Mouse (Mus musculus) forebrain, embryonic 14.5 days (tissue): ENCODE measurements around the gene Tep1. TPM values are rescaled to one million over a fixed set of nuclear protein-coding genes. Genes with fewer than 3 reads are reported as not detected.
"Not testable (repeated sequence)": the region's sequence is repeated elsewhere in the genome, so short reads cannot be mapped to it uniquely, and the experiment has no call there.

Experiments used
- ATAC-seq: fragments of 200-750 bp; cut with Nextera tagmentation; 2 replicates; pipeline ENCODE4 v1.8.0; 2017; ENCODE audit warnings: mild to moderate bottlenecking, moderate library complexity
- DNase-seq: peaks from one replicate; pipeline ENCODE4 v3.0.0-alpha.2; 2015; ENCODE audit warnings: low spot score
- H3K27ac ChIP-seq: fragments of 300-500 bp; sonication (generic); 2 replicates; pipeline ENCODE4 v1.5.1; 2014; ENCODE audit warnings: low read depth, mild to moderate bottlenecking, control low read depth, low read length, moderate library complexity
- H3K27me3 ChIP-seq: fragments of 300-500 bp; sonication (generic); replicated peaks from 2 replicates; pipeline ENCODE4 v1.6.1; 2014; ENCODE audit warnings: low read length, control low read depth, mixed read lengths; ENCODE audit not compliant: control insufficient read depth, insufficient read depth
- H3K36me3 ChIP-seq: fragments of 300-500 bp; sonication (generic); 2 replicates; pipeline ENCODE4 v1.6.1; 2014; ENCODE audit warnings: low read length, control low read depth; ENCODE audit not compliant: control insufficient read depth, insufficient read depth
- H3K4me1 ChIP-seq: fragments of 300-500 bp; sonication (generic); 2 replicates; pipeline ENCODE4 v1.6.1; 2014; ENCODE audit warnings: antibody characterized with exemption, low read length, control low read depth; ENCODE audit not compliant: control insufficient read depth, insufficient read depth
- H3K4me2 ChIP-seq: fragments of 300-500 bp; sonication (generic); 2 replicates; pipeline ENCODE4 v1.6.1; 2014; ENCODE audit warnings: mild to moderate bottlenecking, control low read depth, low read length
- H3K4me3 ChIP-seq: fragments of 300-500 bp; sonication (generic); 2 replicates; pipeline ENCODE4 v1.5.1; 2014; ENCODE audit warnings: low read depth, low read length, control low read depth
- H3K9ac ChIP-seq: fragments of 300-500 bp; sonication (generic); 2 replicates; pipeline ENCODE4 v1.6.1; 2014; ENCODE audit warnings: mild to moderate bottlenecking, low read length, control low read depth, moderate library complexity
- H3K9me3 ChIP-seq: fragments of 300-500 bp; sonication (generic); replicated peaks from 2 replicates; pipeline ENCODE4 v1.6.1; 2016; ENCODE audit warnings: low read length, control low read depth, mixed read lengths; ENCODE audit not compliant: control insufficient read depth
- WGBS: fragments of 180-500 bp; shearing (Covaris S2); extraction: QIAGEN DNeasy Blood & Tissue Kit; methylation state at CpG from one replicate; pipeline ENCODE4 v1.1.7; 2014; 5-methylcytosine and 5-hydroxymethylcytosine counted together
- polyA plus RNA-seq: library from polyadenylated mRNA; unstranded; fragments of >200 nt; fragmentation: Nextera tagmentation; extraction: Ambion mirVana; gene quantifications from 2 replicates; pipeline ENCODE4 v1.2.1, GENCODE M21; 2014

Tep1 gene
- polyA plus RNA-seq, 1 experiment from 2014 or later, result 1.3 TPM

DNA sequence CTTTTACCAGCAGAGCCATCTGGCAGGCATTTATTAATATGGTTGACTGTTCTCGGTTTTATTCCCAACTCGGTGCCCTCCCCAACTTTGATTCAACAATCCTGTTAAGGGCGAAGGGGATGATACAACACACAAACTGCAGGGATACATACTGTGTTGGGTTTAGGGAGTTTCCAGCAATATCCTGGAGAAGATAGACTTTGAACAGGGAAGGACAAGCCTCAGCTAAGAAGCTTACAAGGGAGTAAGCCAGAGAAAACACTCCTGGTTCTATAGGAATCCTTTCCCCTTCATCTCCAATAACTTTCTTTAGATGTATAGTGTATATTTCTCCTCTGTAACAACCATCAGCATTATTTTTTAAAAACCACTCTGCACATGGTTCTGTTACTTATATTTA, 4.8 kb upstream of the Tep1 start:
- ATAC-seq, result no peak
- WGBS, result 83% methylated on average over 3 of the region's 3 CpGs

DNA sequence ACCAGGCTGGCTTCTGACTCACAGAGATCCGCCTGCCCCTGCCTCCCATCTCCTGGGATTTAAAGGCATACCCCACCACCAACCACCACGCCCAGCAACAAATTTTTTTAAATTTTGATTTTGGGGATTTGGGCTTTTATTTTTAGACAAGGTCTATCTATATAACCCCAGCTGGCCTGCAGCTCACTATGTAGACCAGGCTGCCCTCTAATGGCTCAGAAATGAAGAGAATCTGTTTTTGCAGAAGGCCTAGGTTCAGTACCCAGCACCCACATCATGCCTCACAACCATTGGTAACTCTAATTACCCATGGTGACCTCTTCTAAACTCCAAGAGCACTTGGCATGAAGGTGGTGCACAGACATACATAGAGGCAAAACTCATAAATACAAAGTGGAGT, 924 bp upstream of the Tep1 start:
- Histone ChIP-seq H3K27me3 (no peaks in the 10 kb centered on the region), H3K36me3 (no peaks in the 10 kb centered on the region), H3K9me3 (no peaks in the 10 kb centered on the region), H3K9ac (no peak overlapping the region), H3K4me3 (no peak overlapping the region), H3K4me1 (peaks cover 3% of the 10 kb centered on the region; the same call in 1 of the 2 replicates), H3K27ac (no peak overlapping the region), H3K4me2 (no peak overlapping the region)
- ATAC-seq, result no peak
- no peak for DNase-seq
- WGBS, result 89% methylated on average over 2 of the region's 2 CpGs

More for the DNA sequence above, 4.8 kb upstream of the Tep1 start:
- H3K4me3 ChIP-seq, result no peak overlapping the region
- no peak overlapping the region for H3K27ac ChIP-seq
- H3K4me1 ChIP-seq, result peaks cover 3% of the 10 kb centered on the region; the same call in 1 of the 2 replicates
- no peaks in the 10 kb centered on the region for H3K36me3 ChIP-seq
- no peaks in the 10 kb centered on the region for H3K27me3 ChIP-seq
- H3K4me2 ChIP-seq, result no peak overlapping the region
- no peak overlapping the region for H3K9ac ChIP-seq
- DNase-seq, result no peak
- H3K9me3 ChIP-seq, result no peaks in the 10 kb centered on the region

DNA sequence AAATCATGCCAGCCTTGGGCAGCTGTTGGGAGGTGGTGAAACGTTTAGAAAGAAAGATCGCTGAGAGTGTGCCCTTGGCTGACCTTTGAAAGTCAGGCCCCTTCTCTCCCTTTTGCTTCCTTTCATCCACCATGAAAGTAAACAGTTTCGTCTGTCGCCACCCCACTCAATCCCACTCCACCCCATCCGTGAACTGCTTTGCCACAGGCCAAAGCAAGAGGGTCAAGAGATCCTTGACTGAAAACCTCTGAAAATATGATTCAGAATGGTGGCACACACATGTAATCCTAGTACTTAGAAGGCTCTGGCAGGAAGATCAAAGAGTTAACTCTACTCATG, 414 bp upstream of the Tep1 start:
- H3K4me3 ChIP-seq, result peak overlapping the region; percentile 31
- peaks cover 3% of the 10 kb centered on the region; the same call in 1 of the 2 replicates for H3K4me1 ChIP-seq
- peak overlapping the region; percentile 50 for H3K9ac ChIP-seq
- H3K27me3 ChIP-seq, result no peaks in the 10 kb centered on the region
- H3K36me3 ChIP-seq, result no peaks in the 10 kb centered on the region
- H3K27ac ChIP-seq, result no peak overlapping the region
- no peak for DNase-seq
- no peaks in the 10 kb centered on the region for H3K9me3 ChIP-seq
- WGBS, result 44% methylated on average over 5 of the region's 5 CpGs
- peak overlapping the region; percentile 54 for H3K4me2 ChIP-seq
- ATAC-seq, result no peak

DNA sequence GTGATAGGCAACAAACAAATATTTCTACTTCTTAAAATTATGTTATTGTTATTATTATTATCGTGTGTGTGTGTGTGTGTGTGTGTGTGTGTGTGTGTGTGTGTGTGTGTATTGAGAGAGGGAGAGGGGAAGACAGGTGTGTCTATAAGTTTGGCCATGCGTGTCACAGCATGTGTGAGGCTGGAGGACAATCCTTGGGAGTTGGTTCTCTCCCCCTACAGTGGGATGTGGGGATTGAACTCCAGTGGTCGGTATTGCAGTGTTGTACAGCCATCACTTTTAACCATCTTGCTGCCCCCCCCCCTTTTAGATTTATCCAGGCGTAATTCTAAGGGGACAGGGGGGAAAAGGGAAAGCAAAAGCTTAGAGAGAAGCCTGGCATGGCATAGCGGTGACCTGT, 1.7 kb downstream of the Tep1 start:
- no peak for ATAC-seq
- Histone ChIP-seq H3K9me3 (no peaks in the 10 kb centered on the region), H3K36me3 (no peaks in the 10 kb centered on the region), H3K27ac (no peak overlapping the region), H3K27me3 (no peaks in the 10 kb centered on the region), H3K9ac (no peak overlapping the region), H3K4me3 (no peak overlapping the region), H3K4me1 (peaks cover 3% of the 10 kb centered on the region; the same call in 1 of the 2 replicates), H3K4me2 (no peak overlapping the region)
- DNase-seq, result no peak
- 88% methylated on average over 5 of the region's 5 CpGs for WGBS

DNA sequence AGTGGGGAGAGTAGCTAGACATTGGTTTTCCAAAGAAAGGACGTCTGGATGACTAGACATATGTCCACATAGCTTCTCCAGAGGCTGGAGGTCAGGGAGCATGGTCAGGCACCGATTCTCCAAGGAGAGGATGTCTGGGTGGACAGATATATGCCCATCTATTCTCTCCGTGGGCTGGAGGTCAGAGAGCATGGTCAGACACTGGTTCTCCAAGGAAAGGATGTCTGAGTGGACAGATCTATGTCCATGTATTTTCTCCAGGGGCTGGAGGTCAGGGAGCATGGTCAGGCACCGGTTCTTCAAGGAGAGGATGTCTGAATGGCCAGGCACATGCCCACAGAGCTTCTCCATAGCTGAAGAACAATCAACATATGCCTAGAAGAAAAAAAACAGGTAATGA, 2.1 kb downstream of the Tep1 start:
- ATAC-seq (no peak), DNase-seq (no peak)
- H3K9ac ChIP-seq, result no peak overlapping the region
- H3K36me3 ChIP-seq, result no peaks in the 10 kb centered on the region
- WGBS, result 83% methylated on average over 4 of the region's 4 CpGs
- no peaks in the 10 kb centered on the region for H3K27me3 ChIP-seq
- H3K9me3 ChIP-seq, result no peaks in the 10 kb centered on the region
- H3K4me2 ChIP-seq, result no peak overlapping the region
- no peak overlapping the region for H3K27ac ChIP-seq
- H3K4me3 ChIP-seq, result no peak overlapping the region
- peaks cover 3% of the 10 kb centered on the region; the same call in 1 of the 2 replicates for H3K4me1 ChIP-seq

DNA sequence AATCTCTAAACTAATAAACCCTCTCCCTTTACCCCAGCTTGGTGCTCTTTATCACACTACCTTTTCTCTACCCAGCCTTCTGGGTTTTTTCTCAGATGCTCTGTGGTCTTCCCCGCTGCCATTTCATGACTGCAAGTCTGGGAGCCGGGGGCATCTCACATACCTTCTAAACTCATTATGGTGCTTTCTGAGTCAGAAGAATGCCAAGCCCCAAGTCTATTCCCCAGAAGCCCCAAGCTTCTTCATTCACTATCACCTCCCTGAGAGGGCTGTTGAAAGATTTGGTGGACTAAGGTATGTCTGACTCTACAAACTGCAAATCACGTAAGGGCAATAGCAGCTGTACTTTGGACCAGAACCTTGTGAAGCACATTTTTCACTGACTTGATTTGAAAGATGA, 3.4 kb downstream of the Tep1 start:
- Histone ChIP-seq H3K27ac (no peak overlapping the region), H3K4me1 (peaks cover 3% of the 10 kb centered on the region; the same call in 1 of the 2 replicates), H3K4me3 (no peak overlapping the region), H3K4me2 (no peak overlapping the region), H3K27me3 (no peaks in the 10 kb centered on the region), H3K9ac (no peak overlapping the region), H3K9me3 (no peaks in the 10 kb centered on the region), H3K36me3 (no peaks in the 10 kb centered on the region)
- 98% methylated on average over 3 of the region's 3 CpGs for WGBS
- no peak for ATAC-seq
- no peak for DNase-seq

DNA sequence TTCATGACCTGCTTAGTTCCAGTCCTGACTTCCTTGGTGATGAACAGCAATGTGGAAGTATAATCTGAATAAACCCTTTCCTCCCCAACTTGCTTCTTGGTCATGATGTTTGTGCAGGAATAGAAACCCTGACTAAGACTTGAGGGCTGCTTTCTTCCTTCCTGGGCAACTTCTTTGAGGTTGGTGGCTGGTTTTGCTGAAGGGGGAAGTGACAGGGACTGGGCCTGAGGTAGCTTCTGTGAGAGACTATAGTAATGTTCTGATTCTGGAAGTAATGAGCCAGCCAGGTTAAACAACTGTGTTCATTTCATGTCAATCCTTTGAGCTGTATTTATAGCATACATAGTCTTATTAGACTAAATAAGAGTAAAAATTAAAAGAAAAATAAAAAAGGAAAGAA, 5.4 kb downstream of the Tep1 start:
- not testable (repeated sequence) for ATAC-seq, H3K36me3 ChIP-seq, H3K9me3 ChIP-seq, H3K4me2 ChIP-seq, H3K4me3 ChIP-seq, DNase-seq, H3K27me3 ChIP-seq, H3K27ac ChIP-seq, H3K4me1 ChIP-seq, H3K9ac ChIP-seq

DNA sequence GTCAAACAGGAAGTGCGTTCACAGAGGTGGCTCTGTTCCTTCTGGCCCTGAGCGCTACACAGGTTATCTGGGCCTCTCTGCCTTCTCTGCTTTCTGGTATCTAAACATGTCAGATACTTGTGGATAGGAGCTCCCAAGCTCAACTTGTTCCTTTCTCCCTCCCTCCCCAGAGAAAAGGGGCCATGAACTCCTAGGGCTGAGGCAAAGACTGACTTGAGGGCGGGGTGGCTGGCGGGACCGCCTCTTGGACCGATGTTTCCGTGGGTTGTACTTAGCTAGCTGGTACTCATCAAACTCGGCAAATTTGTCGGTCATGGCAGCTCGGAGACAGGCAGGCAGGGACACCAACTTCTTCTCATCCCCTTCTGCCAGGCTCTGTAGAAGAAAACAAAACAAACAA, 7.7 kb downstream of the Tep1 start:
- WGBS, result 93% methylated on average over 10 of the region's 10 CpGs

DNA sequence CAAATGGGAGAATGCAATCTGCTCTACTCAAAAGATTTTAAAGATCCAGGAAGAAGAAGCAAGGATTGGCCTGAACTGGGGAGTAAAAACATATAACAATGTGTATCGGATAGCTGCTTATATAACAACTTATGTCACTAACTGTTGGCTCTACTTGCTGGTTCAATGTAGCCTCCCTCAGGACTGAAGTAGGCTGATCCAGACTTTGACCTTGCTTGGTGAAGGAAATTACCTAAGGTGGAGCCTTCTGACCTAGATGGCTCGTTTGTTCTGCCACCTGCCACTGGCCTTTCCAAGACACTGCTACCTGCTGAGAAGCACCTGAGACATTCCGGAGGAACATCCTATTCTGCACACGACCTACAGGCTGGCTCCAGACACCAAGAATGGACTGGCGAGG, 14.6 kb downstream of the Tep1 start:
- no peak for ATAC-seq
- H3K4me2 ChIP-seq, result no peak overlapping the region
- no peak overlapping the region for H3K27ac ChIP-seq
- H3K4me1 ChIP-seq, result no peaks in the 10 kb centered on the region
- no peaks in the 10 kb centered on the region for H3K27me3 ChIP-seq
- no peaks in the 10 kb centered on the region for H3K9me3 ChIP-seq
- DNase-seq, result no peak
- 88% methylated on average over 5 of the region's 5 CpGs for whole genome bisulfite sequencing
- H3K36me3 ChIP-seq, result no peaks in the 10 kb centered on the region
- H3K4me3 ChIP-seq, result no peak overlapping the region
- H3K9ac ChIP-seq, result no peak overlapping the region

More for the DNA sequence above, 7.7 kb downstream of the Tep1 start:
- DNase-seq (no peak), ATAC-seq (no peak)
- Histone ChIP-seq H3K36me3 (no peaks in the 10 kb centered on the region), H3K27me3 (no peaks in the 10 kb centered on the region), H3K4me1 (no peaks in the 10 kb centered on the region), H3K4me2 (no peak overlapping the region), H3K4me3 (no peak overlapping the region), H3K9ac (no peak overlapping the region), H3K9me3 (no peaks in the 10 kb centered on the region), H3K27ac (no peak overlapping the region)
